Mouse (Mus musculus) midbrain, postnatal 0 days (tissue): ENCODE measurements around the gene Il17rc. TPM values are rescaled to one million over a fixed set of nuclear protein-coding genes. Genes with fewer than 3 reads are reported as not detected.

ENCODE experiments used
- ATAC-seq: fragments of 200-750 bp; cut with Nextera tagmentation; 2 replicates; pipeline ENCODE4 v1.8.0; 2017; ENCODE audit warnings: moderate number of reproducible peaks, mild to moderate bottlenecking, moderate TSS enrichment, moderate library complexity; ENCODE audit not compliant: low FRiP score
- DNase-seq: peaks from one replicate; pipeline ENCODE4 v3.0.0-alpha.2; 2015; ENCODE audit warnings: low spot score
- H3K27ac ChIP-seq: fragments of 300-500 bp; sonication (generic); 2 replicates; pipeline ENCODE4 v1.5.1; 2014; ENCODE audit warnings: low read depth, mild to moderate bottlenecking, low read length, mixed read lengths
- H3K27me3 ChIP-seq: fragments of 300-500 bp; sonication (generic); 2 replicates; pipeline ENCODE4 v1.6.1; 2014; ENCODE audit warnings: low read length, control low read depth, mixed read lengths; ENCODE audit not compliant: insufficient read depth
- H3K36me3 ChIP-seq: fragments of 300-500 bp; sonication (generic); 2 replicates; pipeline ENCODE4 v1.6.1; 2014; ENCODE audit warnings: low read length, control low read depth, mixed read lengths; ENCODE audit not compliant: insufficient read depth
- H3K4me1 ChIP-seq: fragments of 300-500 bp; sonication (generic); 2 replicates; pipeline ENCODE4 v1.6.1; 2014; ENCODE audit warnings: mild to moderate bottlenecking, control low read depth, antibody characterized with exemption, low read length, mixed read lengths; ENCODE audit not compliant: insufficient read depth
- H3K4me2 ChIP-seq: fragments of 300-500 bp; sonication (generic); 2 replicates; pipeline ENCODE4 v1.6.1; 2014; ENCODE audit warnings: low read depth, mild to moderate bottlenecking, low read length, mixed read lengths; ENCODE audit not compliant: poor library complexity, severe bottlenecking
- H3K4me3 ChIP-seq: fragments of 300-500 bp; sonication (generic); 2 replicates; pipeline ENCODE4 v1.5.1; 2014; ENCODE audit warnings: low read depth, mild to moderate bottlenecking, low read length, moderate library complexity
- H3K9ac ChIP-seq: fragments of 300-500 bp; sonication (generic); replicated peaks from 2 replicates; pipeline ENCODE4 v1.6.1; 2014; ENCODE audit warnings: mild to moderate bottlenecking, low read length, moderate library complexity, mixed read lengths; ENCODE audit not compliant: poor library complexity, severe bottlenecking
- H3K9me3 ChIP-seq: fragments of 300-500 bp; sonication (generic); 2 replicates; pipeline ENCODE4 v1.6.1; 2016; ENCODE audit warnings: low read length, control low read depth
- CTCF ChIP-seq: IDR thresholded peaks from 2 replicates; pipeline ENCODE4 v1.5.1; 2016; ENCODE audit warnings: antibody characterized with exemption, mild to moderate bottlenecking
- WGBS: fragments of 180-500 bp; shearing (Covaris S2); extraction: QIAGEN DNeasy Blood & Tissue Kit; methylation state at CpG from one replicate; pipeline ENCODE4 v1.1.7; 2014; 5-methylcytosine and 5-hydroxymethylcytosine counted together
- polyA plus RNA-seq: library from polyadenylated mRNA; unstranded; fragments of >200 nt; fragmentation: Nextera tagmentation; extraction: Ambion mirVana; gene quantifications from 2 replicates; pipeline ENCODE4 v1.2.1, GENCODE M21; 2015
- total RNA-seq: library from RNA; depleted of rRNA; stranded (reverse); fragments of >200 nt; gene quantifications from 2 replicates; pipeline ENCODE4 v1.2.3, GENCODE M21; 2014

The Il17rc gene
- total and polyA plus RNA-seq, 2 experiments from 2014 or later, result 4.2 to 11.6 TPM

GRCm38 (mm10) chr6:113502801-113503200 is 31.6 kb downstream of the Il17rc start:
- H3K4me2 ChIP-seq, result no peak overlapping the region
- no peak overlapping the region for H3K4me3 ChIP-seq
- no peaks in the 10 kb centered on the region for H3K4me1 ChIP-seq
- no peak for ATAC-seq
- WGBS, result 52% methylated on average over 2 of the region's 2 CpGs
- DNase-seq, result no peak
- TF ChIP-seq CTCF, result no peak
- H3K27ac ChIP-seq, result no peak overlapping the region
- 0 out of 2 replicates have a peak, but pooled peaks cover under 1% of the 10 kb centered on the region for H3K36me3 ChIP-seq
- H3K9ac ChIP-seq, result no peak overlapping the region
- H3K9me3 ChIP-seq, result no peaks in the 10 kb centered on the region
- H3K27me3 ChIP-seq, result no peaks in the 10 kb centered on the region

- no peak overlapping the region for H3K27ac ChIP-seq
- no peak overlapping the region for H3K4me2 ChIP-seq
- no peaks in the 10 kb centered on the region for H3K27me3 ChIP-seq
- no peak overlapping the region for H3K4me3 ChIP-seq
- H3K9me3 ChIP-seq, result no peaks in the 10 kb centered on the region
- TF ChIP-seq CTCF, result no peak
- DNase-seq (no peak), ATAC-seq (no peak)
- H3K4me1 ChIP-seq, result no peaks in the 10 kb centered on the region
- no peak overlapping the region for H3K9ac ChIP-seq
- WGBS, result 74% methylated on average over 1 of the region's 1 CpGs
- H3K36me3 ChIP-seq, result no peaks in the 10 kb centered on the region
Measured at GRCm38 (mm10) chr6:113505689-113506088, 34.5 kb downstream of the Il17rc start.

- no peak overlapping the region for H3K4me2 ChIP-seq
- H3K9me3 ChIP-seq, result no peaks in the 10 kb centered on the region
- H3K9ac ChIP-seq, result no peak overlapping the region
- H3K4me3 ChIP-seq, result no peak overlapping the region
- no peaks in the 10 kb centered on the region for H3K36me3 ChIP-seq
- no peak for TF ChIP-seq CTCF
- DNase-seq, result no peak
- H3K4me1 ChIP-seq, result no peaks in the 10 kb centered on the region
- H3K27ac ChIP-seq, result no peak overlapping the region
- no peak for ATAC-seq
- no peaks in the 10 kb centered on the region for H3K27me3 ChIP-seq
Measured at GRCm38 (mm10) chr6:113507130-113507529, 35.9 kb downstream of the Il17rc start.

GRCm38 (mm10) chr6:113508272-113508946 is 37.2 kb downstream of the Il17rc start:
- WGBS, result 56% methylated on average over 7 of the region's 7 CpGs
- ATAC-seq, result no peak

GRCm38 (mm10) chr6:113508947-113509280 is 37.7 kb downstream of the Il17rc start:
- Histone ChIP-seq H3K9ac (no peak overlapping the region), H3K4me2 (no peak overlapping the region), H3K27ac (no peak overlapping the region), H3K4me3 (no peak overlapping the region), H3K9me3 (no peaks in the 10 kb centered on the region), H3K36me3 (peaks cover 11% of the 10 kb centered on the region), H3K4me1 (no peaks in the 10 kb centered on the region), H3K27me3 (no peaks in the 10 kb centered on the region)
- no peak for TF ChIP-seq CTCF
- WGBS, result 50% methylated on average over 5 of the region's 5 CpGs
- 0 out of 2 replicates have a peak, but pooled peaks have one; percentile 27 for ATAC-seq
- peak; percentile 53 for DNase-seq

More at GRCm38 (mm10) chr6:113508272-113508946, 37.2 kb downstream of the Il17rc start:
- no peaks in the 10 kb centered on the region for H3K4me1 ChIP-seq
- no peaks in the 10 kb centered on the region for H3K9me3 ChIP-seq
- no peak for TF ChIP-seq CTCF
- no peak overlapping the region for H3K9ac ChIP-seq
- no peak overlapping the region for H3K4me3 ChIP-seq
- H3K27ac ChIP-seq, result no peak overlapping the region
- no peak overlapping the region for H3K4me2 ChIP-seq
- peaks cover 6% of the 10 kb centered on the region; the same call in 1 of the 2 replicates for H3K36me3 ChIP-seq
- H3K27me3 ChIP-seq, result no peaks in the 10 kb centered on the region
- peak; percentile 45 for DNase-seq

GRCm38 (mm10) chr6:113513944-113514343 is 42.7 kb downstream of the Il17rc start:
- DNase-seq (no peak), ATAC-seq (no peak)
- H3K4me3 ChIP-seq, result no peak overlapping the region
- no peaks in the 10 kb centered on the region for H3K27me3 ChIP-seq
- H3K27ac ChIP-seq, result no peak overlapping the region
- TF ChIP-seq CTCF, result no peak
- no peaks in the 10 kb centered on the region for H3K4me1 ChIP-seq
- H3K9ac ChIP-seq, result no peak overlapping the region
- 94% methylated on average over 6 of the region's 6 CpGs for WGBS
- H3K4me2 ChIP-seq, result no peak overlapping the region
- H3K36me3 ChIP-seq, result peaks cover 55% of the 10 kb centered on the region
- H3K9me3 ChIP-seq, result no peaks in the 10 kb centered on the region
